Mouse (Mus musculus) CD4-positive, CD25-positive, alpha-beta regulatory T cell, adult 2 months (primary cell): ENCODE results near the gene Eif3j1.
"Not testable (repeated sequence)": the region's sequence is repeated elsewhere in the genome, so short reads cannot be mapped to it uniquely, and the experiment has no call there.

Experiments
- DNase-seq: peaks from one replicate; pipeline ENCODE4 v3.0.0-alpha.2; 2012; ENCODE audit warnings: low read depth, low spot score

The Eif3j1 gene

DNA sequence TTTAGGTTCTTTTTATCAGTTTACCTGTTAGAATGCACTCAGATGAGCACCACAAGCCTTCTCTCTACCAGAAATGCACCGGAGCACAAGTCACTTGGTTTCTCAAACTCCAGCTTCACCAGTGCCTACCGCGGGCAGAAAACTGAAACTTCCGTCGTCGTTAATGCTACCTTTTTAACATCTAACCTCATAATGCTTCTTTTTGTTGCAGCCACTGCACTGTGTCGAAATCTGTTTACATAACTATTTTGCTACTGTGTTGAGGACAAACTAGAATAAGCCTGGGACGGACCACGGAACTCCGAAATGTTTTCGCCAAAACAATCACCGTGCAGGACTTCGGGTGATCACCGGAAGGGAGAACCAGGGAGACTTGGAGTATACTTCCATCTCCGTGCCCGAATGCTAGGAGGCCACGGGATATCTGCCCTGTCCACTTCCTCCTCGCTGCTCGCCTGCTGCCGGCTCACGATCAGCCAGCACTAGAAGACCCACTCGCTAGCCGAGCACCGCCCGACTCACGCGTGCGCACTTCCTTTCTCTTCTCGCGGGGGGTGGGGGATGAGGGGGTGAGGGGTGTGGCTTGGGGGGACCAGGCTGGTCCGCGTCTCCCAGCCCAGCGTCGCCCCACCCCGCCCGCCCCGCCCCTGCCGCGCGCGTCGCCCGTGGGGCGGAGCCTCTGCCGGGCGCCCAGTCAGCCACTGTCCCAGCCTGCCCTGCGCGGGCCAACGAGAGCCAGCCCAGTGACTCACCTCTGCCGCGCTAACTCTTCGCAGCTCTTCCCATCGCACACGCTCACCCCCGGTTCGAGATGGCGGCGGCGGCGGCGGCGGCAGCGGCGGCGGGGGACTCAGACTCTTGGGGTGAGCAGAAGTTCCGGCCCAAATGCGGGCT lies at the start of gene Eif3j1:
Gene Eif3j1 (plus strand): TSS at position 685 of the 894 bp plus-strand sequence.
- peak; percentile 95 for DNase-seq

DNA sequence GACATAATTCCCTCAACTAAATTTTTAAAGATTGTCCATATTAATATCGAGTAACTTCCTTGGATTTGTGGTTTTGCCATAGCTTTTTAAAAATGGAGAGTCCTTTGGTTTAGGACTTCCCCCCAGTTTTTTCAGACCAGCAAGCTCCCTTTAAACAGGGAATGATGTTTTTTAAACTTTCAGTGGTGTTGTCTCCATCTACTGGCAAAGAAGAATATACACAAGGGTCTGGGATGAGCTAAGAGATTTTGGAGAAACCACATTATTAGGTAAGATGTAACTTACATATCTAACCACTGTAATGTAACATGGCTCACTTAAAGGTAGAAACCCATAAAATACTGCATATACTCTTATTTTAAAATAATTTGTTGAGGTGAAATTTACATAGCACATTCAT lies 32.6 kb upstream of the Eif3j1 start:
- peak; percentile 14 for DNase-seq

- no peak for DNase-seq
Observed at GRCm38 (mm10) chr2:122008832-122009231, 19.5 kb upstream of the Eif3j1 start.

DNA sequence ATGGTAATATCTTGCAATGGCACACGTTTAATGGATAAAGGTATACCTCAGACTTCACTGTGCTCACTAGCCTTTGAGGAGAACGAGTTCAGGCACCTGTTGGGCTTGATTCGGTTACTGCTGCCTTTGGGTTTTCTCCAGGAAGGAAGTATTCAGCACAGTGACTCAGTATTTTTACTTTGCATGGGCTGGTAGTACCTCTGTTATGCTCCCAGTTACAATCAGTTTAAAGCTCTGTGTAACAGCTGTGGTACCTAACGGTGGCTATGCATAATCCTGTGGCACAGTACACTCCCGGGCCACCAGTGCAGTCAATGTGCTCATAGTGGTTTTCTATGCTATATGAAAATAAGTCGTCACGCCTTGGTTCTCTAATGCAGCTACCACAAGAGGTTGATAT lies 16.9 kb upstream of the Eif3j1 start:
- no peak for DNase-seq

GRCm38 (mm10) chr2:122018705-122019104 lies 9.6 kb upstream of the Eif3j1 start:
- no peak for DNase-seq

DNA sequence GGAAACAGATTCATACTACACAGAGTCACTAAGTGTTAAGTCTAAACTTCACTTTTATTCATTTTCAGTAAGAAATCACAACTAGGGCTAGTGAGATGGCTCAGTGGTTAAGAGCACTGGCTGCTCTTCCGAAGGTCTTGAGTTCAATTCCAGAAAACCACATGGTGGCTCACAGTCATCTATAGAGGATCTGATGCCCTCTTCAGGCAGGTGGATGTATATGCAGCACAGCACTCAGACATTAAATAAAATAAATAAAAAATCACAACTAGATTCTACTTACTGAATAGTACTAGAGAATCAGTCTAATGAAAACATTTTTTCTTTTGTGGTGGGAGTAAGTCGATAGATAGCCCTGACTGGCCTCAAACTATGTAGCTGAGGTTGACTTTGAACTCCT lies 6.1 kb upstream of the Eif3j1 start:
- DNase-seq, result peak; percentile 69

DNA sequence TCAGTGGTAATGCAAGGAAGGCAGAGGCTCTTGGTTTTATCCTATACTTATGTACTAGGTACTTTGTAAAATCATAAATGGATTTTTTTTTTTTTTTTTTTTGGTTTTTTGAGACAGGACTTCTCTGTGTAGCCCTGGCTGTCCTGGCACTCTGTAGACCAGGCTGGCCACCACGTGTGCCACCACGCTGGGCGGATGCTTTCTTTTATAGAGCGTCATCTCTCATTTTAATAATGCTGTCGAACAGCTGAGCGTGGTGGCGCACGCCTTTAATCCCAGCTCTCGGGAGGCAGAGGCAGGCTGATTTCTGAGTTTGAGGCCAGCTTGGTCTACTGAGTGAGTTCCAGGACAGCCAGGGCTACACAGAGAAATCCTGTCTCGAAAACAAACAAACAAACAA lies 1.3 kb upstream of the Eif3j1 start:
- not testable (repeated sequence) for DNase-seq

DNA sequence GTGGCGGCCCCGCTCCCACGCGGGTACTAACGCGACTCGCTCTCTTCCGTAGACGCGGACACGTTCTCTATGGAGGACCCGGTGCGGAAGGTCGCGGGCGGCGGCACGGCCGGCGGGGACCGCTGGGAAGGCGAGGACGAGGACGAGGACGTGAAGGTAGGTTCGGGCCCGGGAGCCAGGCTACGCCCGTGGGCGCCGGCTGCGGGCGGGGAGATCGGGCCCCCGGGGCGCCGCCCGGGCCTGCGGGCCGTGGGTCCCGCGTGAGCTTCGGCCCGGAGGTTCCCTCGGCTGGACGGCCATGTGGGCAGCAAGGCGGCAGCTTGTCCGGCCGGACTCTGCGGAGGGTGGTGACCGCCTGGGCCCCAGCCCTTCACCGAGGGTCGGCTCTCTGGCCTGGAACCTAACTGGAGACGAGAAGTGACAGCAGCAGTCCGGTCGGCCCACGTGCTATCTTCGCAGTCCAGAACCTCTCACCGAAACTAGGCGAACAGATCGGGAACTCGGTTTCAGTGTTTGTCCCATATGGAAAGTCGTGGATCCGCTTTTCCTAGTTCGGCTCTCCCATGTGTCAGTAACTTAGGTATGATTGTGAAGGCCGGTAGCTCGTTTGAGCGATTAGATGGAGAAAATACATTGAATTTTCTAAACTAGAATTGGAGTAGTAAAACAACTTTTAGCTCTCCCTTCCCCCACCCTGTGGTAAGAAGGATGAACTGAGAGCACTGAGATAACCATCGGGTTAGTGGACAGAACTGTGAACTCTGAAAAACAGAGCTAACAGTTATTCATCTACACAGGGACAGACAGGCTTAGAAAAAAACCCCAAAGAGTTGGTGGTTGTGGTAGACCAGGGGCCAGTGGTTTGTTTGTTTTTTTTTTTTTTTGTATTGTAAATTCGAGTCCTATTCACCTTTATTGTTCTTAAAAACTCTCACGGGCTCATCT lies 682 bp downstream of the Eif3j1 start:
- peak; percentile 49 for DNase-seq

DNA sequence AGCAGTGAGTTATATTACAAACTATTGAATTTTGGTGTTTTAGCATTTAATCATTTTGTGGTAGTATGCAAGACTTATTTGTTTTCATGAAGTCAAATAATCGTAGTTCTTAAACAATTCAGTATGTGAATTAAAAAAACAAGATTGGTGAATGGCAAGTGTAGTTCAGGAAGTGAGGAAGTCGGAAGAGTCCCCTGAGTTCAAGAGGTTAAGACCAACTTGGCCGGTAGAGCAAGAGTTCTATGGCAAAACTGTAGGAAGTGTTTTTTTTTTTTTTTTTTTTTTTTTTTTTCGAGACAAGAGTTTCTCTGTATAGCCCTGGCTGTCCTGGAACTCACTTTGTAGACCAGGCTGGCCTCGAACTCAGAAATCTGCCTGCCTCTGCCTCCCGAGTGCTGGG lies 3.6 kb downstream of the Eif3j1 start:
- DNase-seq, result no peak

DNA sequence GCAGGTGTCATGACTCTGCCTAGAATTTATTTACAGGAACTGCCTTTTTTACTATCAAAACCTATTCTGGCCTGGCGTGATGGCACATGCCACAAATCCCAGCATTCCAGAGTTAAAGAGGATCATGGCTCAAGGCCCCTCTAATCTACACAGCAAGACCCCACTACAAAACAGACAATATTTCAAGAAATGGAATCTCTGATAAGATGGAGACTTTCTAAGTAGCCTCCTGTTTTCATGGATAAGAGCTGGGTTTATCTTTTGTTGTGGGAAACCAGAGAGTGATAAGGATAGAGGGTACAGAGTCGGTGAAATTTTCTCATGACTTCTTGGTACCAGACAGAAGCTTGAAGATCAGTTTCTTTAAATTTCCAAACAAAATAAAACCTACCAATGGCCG lies 7.7 kb downstream of the Eif3j1 start:
- DNase-seq, result no peak

- no peak for DNase-seq
Observed at GRCm38 (mm10) chr2:122043926-122044325, 15.6 kb downstream of the Eif3j1 start.

DNA sequence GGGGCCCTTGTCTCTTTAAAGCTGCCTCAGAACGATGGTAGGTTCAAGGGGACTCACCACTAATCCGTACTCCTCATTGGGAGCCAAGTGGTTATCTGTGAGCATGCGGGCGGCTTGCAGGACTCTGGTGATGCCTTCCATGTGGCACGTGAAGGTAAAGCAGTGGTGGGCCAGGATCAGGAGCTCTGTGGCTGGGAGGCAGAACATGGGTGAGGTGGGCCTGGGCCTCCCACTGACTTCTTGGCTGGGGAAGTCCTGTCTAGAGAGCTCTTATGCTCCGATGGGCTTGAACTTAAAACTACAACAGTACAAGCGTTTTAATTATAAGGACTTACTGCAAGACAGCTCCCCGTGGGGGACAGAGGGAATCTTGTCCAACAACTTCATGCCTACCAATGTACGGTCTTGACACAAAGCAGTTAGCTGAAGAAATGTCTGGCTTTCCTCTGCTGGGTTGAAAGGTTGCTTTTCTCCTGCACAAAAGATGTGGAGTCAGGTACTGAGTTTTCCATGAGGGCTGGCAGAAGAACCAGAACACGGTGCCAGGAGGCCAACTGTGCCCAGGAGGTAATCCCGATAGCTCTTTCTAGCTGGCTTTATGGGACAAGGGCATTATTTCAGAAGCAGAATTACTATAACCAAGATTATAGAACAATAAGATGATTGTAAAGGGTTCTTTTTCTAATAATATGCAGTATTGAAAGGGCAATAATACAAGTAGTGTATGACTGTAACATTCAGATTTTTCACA lies 31.2 kb downstream of the Eif3j1 start:
- DNase-seq, result no peak

DNA sequence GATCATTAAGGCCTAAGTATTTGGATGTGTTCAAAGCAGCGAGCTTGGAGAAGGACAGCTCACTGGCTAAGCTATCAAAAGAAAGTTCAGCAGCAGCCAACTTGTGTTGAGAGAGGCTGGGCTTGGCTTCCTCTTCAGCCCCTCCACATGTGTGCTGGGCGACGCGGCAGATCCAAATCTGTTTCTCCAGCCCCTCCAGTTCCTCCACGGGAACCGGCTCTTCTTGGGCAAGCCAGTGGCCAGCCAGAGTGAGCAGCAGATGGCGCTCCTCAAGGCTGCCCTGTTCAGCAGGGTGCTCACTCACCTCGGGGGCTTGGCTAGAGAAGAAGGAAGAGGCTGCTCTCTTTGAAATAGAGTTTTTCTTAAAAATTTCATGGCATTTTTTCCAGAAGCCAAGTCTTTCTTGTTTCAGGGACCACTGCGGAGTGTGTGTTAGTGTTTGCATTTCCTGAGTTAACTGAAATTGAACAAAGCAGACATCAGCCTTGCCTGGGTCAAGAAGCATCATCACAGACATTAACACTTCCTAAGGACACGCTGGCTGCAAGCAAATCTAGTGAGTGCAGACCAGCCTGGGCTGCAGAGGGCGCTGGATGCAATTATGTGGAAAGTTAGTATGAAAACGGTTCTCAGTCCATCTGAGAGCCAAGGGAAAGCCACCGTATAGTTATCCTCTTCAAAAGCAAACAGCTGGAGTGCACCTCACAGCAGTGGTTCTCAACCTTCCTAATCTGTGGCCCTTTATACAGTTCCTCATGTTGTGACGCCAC lies 37.0 kb downstream of the Eif3j1 start:
- peak; percentile 21 for DNase-seq

DNA sequence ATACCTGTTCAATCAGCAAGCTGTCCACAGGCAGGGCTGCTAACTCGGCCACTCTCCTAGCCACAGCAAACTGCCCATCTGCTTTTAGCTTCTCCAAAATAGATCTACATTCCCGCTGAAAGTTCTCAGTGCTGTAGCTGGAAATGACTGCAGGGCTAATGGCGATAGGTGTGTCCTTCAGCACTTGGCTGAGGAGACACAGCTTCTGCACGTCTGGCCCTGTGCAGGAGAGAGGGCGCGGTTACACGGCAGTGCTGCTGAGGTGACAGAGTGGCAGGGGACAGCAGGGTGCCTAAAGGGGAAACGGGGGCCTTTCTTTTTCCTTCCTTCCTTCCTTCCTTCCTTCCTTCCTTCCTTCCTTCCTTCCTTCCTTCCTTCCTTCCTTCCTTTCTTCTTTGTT lies 37.9 kb downstream of the Eif3j1 start:
- no peak for DNase-seq

DNA sequence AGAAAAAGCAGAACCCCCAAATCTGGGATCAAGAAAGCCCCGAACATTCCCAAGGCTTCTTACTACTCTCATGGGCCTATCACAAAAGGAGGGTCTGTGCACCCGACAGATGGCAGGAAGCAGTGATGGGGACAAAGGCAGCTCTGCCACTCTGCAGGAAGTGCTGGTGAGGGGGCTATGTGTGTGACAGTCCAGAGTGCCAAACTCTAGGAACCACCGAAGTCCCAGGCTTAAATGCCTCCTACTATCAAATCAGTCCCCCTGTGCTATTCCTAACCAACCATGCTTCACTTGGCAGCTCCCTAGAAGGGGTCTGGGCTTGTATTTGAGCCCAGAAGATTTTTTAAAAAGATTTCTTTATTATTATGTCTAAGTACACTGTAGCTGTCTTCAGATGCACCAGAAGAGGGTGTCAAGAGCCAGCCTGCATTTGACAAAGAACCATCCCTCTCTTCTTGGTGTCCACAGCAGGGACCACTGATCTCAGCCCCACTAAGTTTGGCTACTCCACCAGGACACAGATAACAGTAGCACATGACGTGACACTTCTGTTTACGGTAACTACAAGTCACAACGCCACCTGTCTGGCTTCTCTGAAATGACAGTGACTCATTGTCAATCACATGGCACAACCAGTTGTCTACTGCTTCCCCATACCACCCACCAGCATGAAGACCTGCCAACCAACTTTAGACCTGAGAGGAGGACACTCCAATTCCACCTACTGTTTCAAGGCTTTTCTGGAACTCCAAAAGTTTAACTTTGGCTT lies 41.0 kb downstream of the Eif3j1 start:
- peak; percentile 43 for DNase-seq

DNA sequence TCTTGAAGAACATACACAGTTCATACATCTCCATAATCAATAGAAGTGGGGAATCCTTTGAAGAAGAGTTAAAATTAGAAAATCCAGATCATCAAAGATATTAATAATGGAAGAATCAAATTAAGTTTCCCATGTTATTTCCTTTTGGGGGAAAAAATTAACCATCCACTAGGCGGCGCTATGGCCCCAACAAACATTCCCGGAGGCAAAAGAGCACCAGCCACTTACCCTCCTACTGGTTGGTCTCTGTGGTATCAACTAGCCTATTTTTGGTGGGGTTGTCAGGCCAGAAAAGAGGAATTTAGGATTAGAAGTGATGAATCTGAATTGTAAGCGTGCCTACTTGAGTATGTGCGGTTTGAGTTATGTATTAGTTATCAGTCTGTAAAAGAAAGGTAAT lies 41.6 kb downstream of the Eif3j1 start:
- peak; percentile 81 for DNase-seq

- DNase-seq, result no peak
Observed at GRCm38 (mm10) chr2:122081728-122082456, 53.5 kb downstream of the Eif3j1 start.

- no peak for DNase-seq
Observed at GRCm38 (mm10) chr2:122086446-122086845, 58.1 kb downstream of the Eif3j1 start.

- no peak for DNase-seq
Observed at GRCm38 (mm10) chr2:122093844-122094243, 65.5 kb downstream of the Eif3j1 start.
